ENCODE assay signal across 12 mouse cellular contexts in the genomic region with DNA sequence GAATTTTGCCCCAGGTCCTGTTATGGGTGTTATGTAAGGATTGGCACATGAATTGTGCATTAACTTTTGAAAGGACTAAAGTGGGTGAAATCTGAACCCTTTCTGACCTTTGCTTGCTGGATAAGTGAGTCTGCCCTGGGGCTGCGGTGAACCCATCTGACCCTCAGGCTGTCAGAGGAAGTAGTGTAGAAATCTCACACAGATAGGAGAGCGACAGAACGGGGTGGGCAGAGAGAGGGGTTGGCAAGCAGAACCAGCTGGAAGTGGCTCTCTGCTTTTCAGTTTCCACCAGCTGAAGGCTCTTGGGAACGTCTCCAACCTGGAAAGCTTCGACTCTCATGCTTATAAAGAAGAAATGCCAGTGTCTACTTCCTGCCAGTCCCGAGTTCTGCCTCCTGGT. TPM values are rescaled to one million over a fixed set of nuclear protein-coding genes. Genes with fewer than 3 reads are reported as not detected.
DNase-seq lines count a peak whose midpoint lies in the region; ATAC-seq lines count a peak whose summit lies in the region.
"Had no signal": no experiment of that assay in that cellular context is flagged by ENCODE, and none has a peak within 500 bp of the region (broad histone marks: within the 10 kb centered on the region; RNA-seq: fewer than 3 reads in every experiment).

No protein-coding gene starts in this region.

- no peak for ATAC-seq in inflammation-experienced regulatory T-cells, adult 6 months

- DNase-seq in heart, adult 11 months, result peak; percentile 89
- no peak for DNase-seq in heart, postnatal 14 days
- peak; percentile 27 for DNase-seq in testis, postnatal 10 days (ENCODE audit: low spot score)
- no peak for DNase-seq in testis, postnatal 14 days (ENCODE audit: low spot score)
- DNase-seq in left cerebral cortex, postnatal 25 days (ENCODE audit: low spot score in 2 of 2), result peak; percentile 57 to 74
- no peak for DNase-seq in spleen, adult 12 weeks (ENCODE audit: low spot score)
- no peak for DNase-seq in heart, adult 8-10 months (ENCODE audit: low spot score)
- DNase-seq: gastrocnemius, postnatal 36 days had no signal

- intact Hi-C loops in heart, postnatal 14 days (cut with DNase I), result loop anchor here (5.0 kb wide), 4 partner anchors 165 to 800 kb away; no protein-coding TSS in a partner anchor
- intact Hi-C loops in left cerebral cortex, postnatal 25 days (cut with DNase I), result loop anchor here (5.0 to 10.0 kb wide), 5 partner anchors 80 to 785 kb away; no protein-coding TSS in a partner anchor

RNA-seq across cellular contexts. Expression of gene Il9, which starts 4.8 kb away (rescaled TPM):
- not detected for total RNA-seq in heart, postnatal 14 days (2021)
- not detected for total RNA-seq in left cerebral cortex, postnatal 25 days (2021)
- not detected for polyA plus RNA-seq in inflammation-experienced regulatory T-cells, adult 6 months (2017; shearing (Covaris generic))
- not detected for total RNA-seq in heart, adult 8-10 months (2022)
- total RNA-seq: ES-E14; gastrocnemius, postnatal 36 days; left cerebral cortex, adult 8-10 months had no signal
- polyA plus RNA-seq: stomach, embryonic 14.5 days had no signal

RNA-seq across cellular contexts. Expression of gene Slc25a48, which starts 39.1 kb away (rescaled TPM):
- under 1 TPM in 1 of 2 experiments, not detected in 1; 0.07 TPM for total RNA-seq in heart, postnatal 14 days (2021)
- total RNA-seq in left cerebral cortex, postnatal 25 days (2021), result under 1 TPM in 1 of 2 experiments, not detected in 1; 0.14 TPM
- not detected for polyA plus RNA-seq in inflammation-experienced regulatory T-cells, adult 6 months (2017; shearing (Covaris generic))
- total RNA-seq in heart, adult 8-10 months (2022), result under 1 TPM in 1 of 4 experiments, not detected in 3; 0.26 TPM

RNA-seq across cellular contexts. Expression of gene Fbxl21, which starts 45.0 kb away (rescaled TPM):
- under 1 TPM; 0.24 to 0.79 TPM for total RNA-seq in heart, postnatal 14 days (2021)
- 1 to 10 TPM; 4.0 to 7.3 TPM for total RNA-seq in left cerebral cortex, postnatal 25 days (2021)
- 1 to 10 TPM in 2 of 3 experiments, under 1 TPM in 1; 0.23 to 2.1 (median 1.5) TPM for polyA plus RNA-seq in inflammation-experienced regulatory T-cells, adult 6 months (2017; shearing (Covaris generic))
- 1 to 10 TPM; 1.0 to 1.1 (median 1.0) TPM for total RNA-seq in heart, adult 8-10 months (2022)

RNA-seq across cellular contexts. Expression of gene Gm3045, which starts 50.9 kb away (rescaled TPM):
- total RNA-seq in heart, postnatal 14 days (2021), result not detected
- total RNA-seq in left cerebral cortex, postnatal 25 days (2021), result not detected
- not detected for polyA plus RNA-seq in inflammation-experienced regulatory T-cells, adult 6 months (2017; shearing (Covaris generic))
- total RNA-seq in heart, adult 8-10 months (2022), result not detected
- total RNA-seq: ES-E14; gastrocnemius, postnatal 36 days; left cerebral cortex, adult 8-10 months had no signal
- polyA plus RNA-seq: stomach, embryonic 14.5 days had no signal

Comparison
In these comparisons a context has a peak if more than half of its experiments do, and no peak if none do; other contexts are left out.
1. DNase-seq: peak in heart, adult 11 months (single experiment), testis, postnatal 10 days (single experiment) and left cerebral cortex, postnatal 25 days (2 of 2); none in heart, postnatal 14 days (0 of 2), testis, postnatal 14 days (single experiment), spleen, adult 12 weeks (single experiment) and heart, adult 8-10 months (single experiment).